Mouse (Mus musculus) granulocyte monocyte progenitor cell, adult 5-6 weeks (primary cell): Measurements from ENCODE around the gene Wnk4. TPM values are rescaled to one million over a fixed set of nuclear protein-coding genes. Genes with fewer than 3 reads are reported as not detected.
A peak's percentile ranks its signal among the peaks of the same experiment; 100 is the strongest.

Experiments
- ATAC-seq: replicated peaks from 2 replicates; pipeline ENCODE4 v1.8.0; 2016; ENCODE audit warnings: mild to moderate bottlenecking, moderate TSS enrichment, inconsistent platforms; ENCODE audit not compliant: poor library complexity, severe bottlenecking
- total RNA-seq, 2 experiments: library from RNA; stranded (forward) in 1 of 2; stranded (reverse) in 1 of 2; fragments of 200-712, 200-1000 nt in 1 of 2; fragments of >200 nt in 1 of 2; fragmentation: Nextera tagmentation in 1 of 2; gene quantifications; 2 replicates each; pipeline ENCODE4 v1.2.3; 2014 to 2017

Wnk4 gene
- total RNA-seq, 2 experiments from 2014 or later, result not detected

- no peak for ATAC-seq
Observed at GRCm38 (mm10) chr11:101236782-101237181, 23.6 kb upstream of the Wnk4 start.

GRCm38 (mm10) chr11:101238071-101238647, 22.2 kb upstream of the Wnk4 start:
- ATAC-seq, result no peak

GRCm38 (mm10) chr11:101245071-101245470, 15.3 kb upstream of the Wnk4 start:
- ATAC-seq, result no peak

- peak; percentile 73 for ATAC-seq
Observed at GRCm38 (mm10) chr11:101245855-101246701, 14.3 kb upstream of the Wnk4 start, which contains the start of gene Ramp2. Gene Ramp2, plus strand, starts transcription at chr11:101246028.

- peak; percentile 46 for ATAC-seq
Observed at GRCm38 (mm10) chr11:101246702-101247012, 13.7 kb upstream of the Wnk4 start.

- ATAC-seq, result no peak
Observed at GRCm38 (mm10) chr11:101247521-101248030, 12.8 kb upstream of the Wnk4 start.

GRCm38 (mm10) chr11:101248258-101248994, 11.9 kb upstream of the Wnk4 start:
- ATAC-seq, result 0 out of 2 replicates have a peak, but pooled peaks have one; percentile 33

GRCm38 (mm10) chr11:101251031-101251430, 9.3 kb upstream of the Wnk4 start:
- no peak for ATAC-seq

GRCm38 (mm10) chr11:101252941-101253340, 7.4 kb upstream of the Wnk4 start:
- no peak for ATAC-seq

- peak; percentile 96 for ATAC-seq
Observed at GRCm38 (mm10) chr11:101253613-101254389, 6.6 kb upstream of the Wnk4 start, which contains the start of gene Vps25. Gene Vps25, plus strand, starts transcription at chr11:101253707.

GRCm38 (mm10) chr11:101255826-101256775, 4.3 kb upstream of the Wnk4 start:
- ATAC-seq, result no peak

GRCm38 (mm10) chr11:101259261-101259712, 1.1 kb upstream of the Wnk4 start:
- no peak for ATAC-seq

GRCm38 (mm10) chr11:101260826-101261380, 536 bp downstream of the Wnk4 start:
- ATAC-seq, result 0 out of 2 replicates have a peak, but pooled peaks have one; percentile 18

- no peak for ATAC-seq
Observed at GRCm38 (mm10) chr11:101262272-101262967, 2.1 kb downstream of the Wnk4 start.

GRCm38 (mm10) chr11:101263138-101263988, 3.0 kb downstream of the Wnk4 start:
- ATAC-seq, result no peak

GRCm38 (mm10) chr11:101263989-101264280, 3.6 kb downstream of the Wnk4 start:
- ATAC-seq, result no peak

- ATAC-seq, result peak; percentile 59
Observed at GRCm38 (mm10) chr11:101264954-101265471, 4.6 kb downstream of the Wnk4 start.
